Mouse (Mus musculus): ENCODE measurements at regions not wholly inside any gene's neighbourhood (a gene's known extent, or its start where the extent isn't known, plus 50 kb on each side); places are given as distances from the start of the nearest gene placed in this dataset.

GRCm38 (mm10) chr8:115626396-115627136, 81.0 kb downstream of the Maf start:
- no peak for DNase-seq (ENCODE audit: low spot score)

- no peak for DNase-seq (ENCODE audit: low spot score)
Observed at GRCm38 (mm10) chr8:115625072-115625471, 82.5 kb downstream of the Maf start.

- DNase-seq (ENCODE audit: low spot score): no peak
Observed at GRCm38 (mm10) chr8:115618049-115618760, 89.4 kb downstream of the Maf start.

GRCm38 (mm10) chr8:115616871-115617605, 90.6 kb downstream of the Maf start:
- DNase-seq (ENCODE audit: low spot score): no peak

- no peak for DNase-seq (ENCODE audit: low spot score)
Observed at GRCm38 (mm10) chr8:115613946-115614584, 93.5 kb downstream of the Maf start.

- no peak for DNase-seq (ENCODE audit: low spot score)
Observed at GRCm38 (mm10) chr8:115612119-115612518, 95.5 kb downstream of the Maf start.

- no peak for DNase-seq (ENCODE audit: low spot score)
Observed at GRCm38 (mm10) chr8:115599771-115600170, 107.8 kb downstream of the Maf start.

GRCm38 (mm10) chr8:115597226-115597953, 110.2 kb downstream of the Maf start:
- DNase-seq (ENCODE audit: low spot score): no peak

- no peak for DNase-seq (ENCODE audit: low spot score)
Observed at GRCm38 (mm10) chr8:115589721-115590120, 117.9 kb downstream of the Maf start.

- no peak for DNase-seq (ENCODE audit: low spot score)
Observed at GRCm38 (mm10) chr8:115589076-115589475, 118.5 kb downstream of the Maf start.

GRCm38 (mm10) chr8:115584311-115584907, 123.2 kb downstream of the Maf start:
- no peak for DNase-seq (ENCODE audit: low spot score)

GRCm38 (mm10) chr8:115583221-115583620, 124.4 kb downstream of the Maf start:
- no peak for DNase-seq (ENCODE audit: low spot score)

GRCm38 (mm10) chr8:115581940-115582517, 125.6 kb downstream of the Maf start:
- no peak for DNase-seq (ENCODE audit: low spot score)

- DNase-seq (ENCODE audit: low spot score): no peak
Observed at GRCm38 (mm10) chr8:115568394-115568793, 139.2 kb downstream of the Maf start.

GRCm38 (mm10) chr8:115565768-115566167, 141.8 kb downstream of the Maf start:
- no peak for DNase-seq (ENCODE audit: low spot score)

GRCm38 (mm10) chr8:115562362-115562761, 145.2 kb downstream of the Maf start:
- no peak for DNase-seq (ENCODE audit: low spot score)

GRCm38 (mm10) chr8:115560985-115561916, 146.3 kb downstream of the Maf start:
- DNase-seq (ENCODE audit: low spot score): no peak

- DNase-seq (ENCODE audit: low spot score): no peak
Observed at GRCm38 (mm10) chr8:115555452-115555851, 152.1 kb downstream of the Maf start.

- no peak for DNase-seq (ENCODE audit: low spot score)
Observed at GRCm38 (mm10) chr8:115554185-115554584, 153.4 kb downstream of the Maf start.

GRCm38 (mm10) chr8:115551262-115551661, 156.3 kb downstream of the Maf start:
- no peak for DNase-seq (ENCODE audit: low spot score)
